Mouse (Mus musculus) kidney, embryonic 16.5 days (tissue): Measurements from ENCODE around the gene Rhox2b. TPM values are rescaled to one million over a fixed set of nuclear protein-coding genes. Genes with fewer than 3 reads are reported as not detected.
"Not testable (repeated sequence)": the region's sequence is repeated elsewhere in the genome, so short reads cannot be mapped to it uniquely, and the experiment has no call there.

Experiments
- ATAC-seq: fragments of 200-750 bp; cut with Nextera tagmentation; 2 replicates; pipeline ENCODE4 v1.8.0; 2017; ENCODE audit warnings: moderate TSS enrichment; ENCODE audit not compliant: low FRiP score, low TSS enrichment
- H3K27ac ChIP-seq: fragments of 300-500 bp; sonication (generic); 2 replicates; pipeline ENCODE4 v1.5.1; 2014; ENCODE audit warnings: low read length
- H3K27me3 ChIP-seq: fragments of 300-500 bp; sonication (generic); 2 replicates; pipeline ENCODE4 v1.6.1; 2014; ENCODE audit warnings: low read length, control low read depth, mixed read lengths; ENCODE audit not compliant: insufficient read depth
- H3K36me3 ChIP-seq: fragments of 300-500 bp; sonication (generic); 2 replicates; pipeline ENCODE4 v1.6.1; 2014; ENCODE audit warnings: low read length, control low read depth, mixed read lengths; ENCODE audit not compliant: insufficient read depth
- H3K4me1 ChIP-seq: fragments of 300-500 bp; sonication (generic); 2 replicates; pipeline ENCODE4 v1.6.1; 2014; ENCODE audit warnings: low read length, control low read depth, mixed read lengths; ENCODE audit not compliant: insufficient read depth
- H3K4me2 ChIP-seq: fragments of 300-500 bp; sonication (generic); replicated peaks from 2 replicates; pipeline ENCODE4 v1.6.1; 2014; ENCODE audit warnings: low read depth, low read length
- H3K4me3 ChIP-seq: fragments of 300-500 bp; sonication (generic); 2 replicates; pipeline ENCODE4 v1.5.1; 2014; ENCODE audit warnings: mild to moderate bottlenecking, low read length
- H3K9ac ChIP-seq: fragments of 300-500 bp; sonication (generic); replicated peaks from 2 replicates; pipeline ENCODE4 v1.6.1; 2014; ENCODE audit warnings: low read length
- H3K9me3 ChIP-seq: fragments of 300-500 bp; sonication (generic); 2 replicates; pipeline ENCODE4 v1.6.1; 2016; ENCODE audit warnings: low read length, control low read depth
- WGBS: fragments of 180-500 bp; shearing (Covaris S2); extraction: QIAGEN DNeasy Blood & Tissue Kit; methylation state at CpG from one replicate; pipeline ENCODE4 v1.1.7; 2014; 5-methylcytosine and 5-hydroxymethylcytosine counted together
- polyA plus RNA-seq: library from polyadenylated mRNA; unstranded; fragments of >200 nt; fragmentation: Nextera tagmentation; extraction: Ambion mirVana; gene quantifications from 2 replicates; pipeline ENCODE4 v1.2.1, GENCODE M21; 2015

Rhox2b gene
- polyA plus RNA-seq: not detected in 2 replicates

DNA sequence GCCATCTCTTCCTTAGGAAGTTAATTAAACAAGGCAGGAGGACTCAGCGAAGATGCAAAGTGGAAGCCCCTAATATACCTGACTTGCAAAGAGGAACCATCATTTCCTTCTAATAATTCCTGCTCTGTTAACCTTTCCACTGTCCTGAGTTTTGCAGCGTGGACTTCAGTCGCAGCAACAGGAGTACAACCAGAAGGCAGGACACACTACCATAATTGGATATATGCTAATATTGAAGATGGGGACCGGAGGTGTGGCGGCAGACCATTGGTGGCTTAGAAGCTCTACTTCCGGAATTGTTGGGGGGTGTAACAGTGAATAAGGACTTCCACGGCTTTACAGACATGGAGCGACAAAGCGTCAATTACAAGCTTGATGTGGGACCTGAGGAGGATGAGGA, at the start of gene Rhox2b:
Gene Rhox2b (plus strand): TSS at position 301 of the 400 bp plus-strand sequence.
- H3K27ac ChIP-seq, H3K36me3 ChIP-seq, H3K4me1 ChIP-seq, ATAC-seq, H3K9ac ChIP-seq, H3K4me2 ChIP-seq, H3K4me3 ChIP-seq, H3K9me3 ChIP-seq, H3K27me3 ChIP-seq: not testable (repeated sequence)
- no CpG with 5 or more reads among the region's 9 CpGs for whole genome bisulfite sequencing

DNA sequence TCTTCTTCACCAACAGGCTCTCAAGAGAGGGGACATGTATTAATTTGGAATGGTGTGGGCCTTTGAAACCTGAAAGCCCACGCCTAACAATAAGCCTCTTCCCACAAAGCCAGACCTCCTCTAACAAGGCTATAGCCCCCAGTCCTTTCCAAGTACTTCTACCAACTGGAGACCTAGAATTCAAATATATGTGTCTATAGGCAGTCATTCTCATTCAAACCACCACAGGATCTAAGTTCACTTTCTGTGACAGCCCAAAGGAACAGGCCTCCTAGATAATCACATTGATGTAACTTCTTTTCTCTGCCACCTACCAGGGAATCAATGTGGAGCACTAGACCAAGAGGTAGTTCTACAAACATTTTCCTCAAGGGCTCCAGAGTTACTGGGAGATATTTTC, 32.1 kb upstream of the Rhox2b start, which contains the start of gene Rhox3a2:
Gene Rhox3a2 (plus strand): TSS at position 301 of the 400 bp plus-strand sequence.
- not testable (repeated sequence) for H3K36me3 ChIP-seq, H3K4me2 ChIP-seq, ATAC-seq, H3K27ac ChIP-seq, H3K9ac ChIP-seq, H3K4me1 ChIP-seq, H3K27me3 ChIP-seq, H3K9me3 ChIP-seq, H3K4me3 ChIP-seq
- WGBS: no CpG with 5 or more reads among the region's 1 CpGs

- not testable (repeated sequence) for H3K27me3 ChIP-seq, H3K9ac ChIP-seq, H3K4me1 ChIP-seq, H3K4me3 ChIP-seq, ATAC-seq, H3K27ac ChIP-seq, H3K36me3 ChIP-seq, H3K4me2 ChIP-seq, H3K9me3 ChIP-seq
- 95% methylated on average over 8 of the region's 16 CpGs for WGBS
Measured at GRCm38 (mm10) chrX:37390548-37390947, 21.3 kb upstream of the Rhox2b start, which contains the start of gene Rhox4a2. Gene Rhox4a2, plus strand, starts transcription at chrX:37390848.

DNA sequence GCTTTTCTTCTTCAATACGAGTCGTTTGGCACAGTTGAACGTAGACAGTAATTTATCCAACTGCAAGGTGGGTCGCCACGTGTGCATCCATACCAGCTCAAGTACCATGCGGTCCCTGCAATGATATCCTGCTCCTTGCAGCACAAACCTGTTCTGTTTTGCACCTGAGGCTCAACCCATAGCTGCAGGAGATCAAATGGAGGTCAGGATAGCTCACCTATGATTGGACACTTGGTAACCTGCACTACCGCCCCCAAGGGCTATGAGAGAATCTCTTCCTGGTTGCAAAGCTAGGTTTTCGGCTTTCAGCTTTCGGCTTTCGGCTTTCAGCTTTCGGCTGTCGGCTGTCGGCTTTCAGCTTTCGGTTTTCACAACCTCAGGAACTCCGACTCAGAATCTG, 20.3 kb downstream of the Rhox2b start, which contains the start of gene Rhox4b:
Gene Rhox4b (plus strand): TSS at position 301 of the 400 bp plus-strand sequence.
- not testable (repeated sequence) for H3K4me1 ChIP-seq, H3K27ac ChIP-seq, H3K27me3 ChIP-seq, H3K36me3 ChIP-seq, H3K9ac ChIP-seq, H3K4me3 ChIP-seq, ATAC-seq, H3K4me2 ChIP-seq, H3K9me3 ChIP-seq
- WGBS: 87% methylated on average over 14 of the region's 15 CpGs

- WGBS: 98% methylated on average over 7 of the region's 10 CpGs
- not testable (repeated sequence) for ATAC-seq, H3K4me1 ChIP-seq, H3K4me3 ChIP-seq, H3K9ac ChIP-seq, H3K9me3 ChIP-seq, H3K27ac ChIP-seq, H3K36me3 ChIP-seq, H3K27me3 ChIP-seq, H3K4me2 ChIP-seq
Measured at GRCm38 (mm10) chrX:37453380-37453779, 41.5 kb downstream of the Rhox2b start, which contains the start of gene Rhox2c. Gene Rhox2c, plus strand, starts transcription at chrX:37453680.

DNA sequence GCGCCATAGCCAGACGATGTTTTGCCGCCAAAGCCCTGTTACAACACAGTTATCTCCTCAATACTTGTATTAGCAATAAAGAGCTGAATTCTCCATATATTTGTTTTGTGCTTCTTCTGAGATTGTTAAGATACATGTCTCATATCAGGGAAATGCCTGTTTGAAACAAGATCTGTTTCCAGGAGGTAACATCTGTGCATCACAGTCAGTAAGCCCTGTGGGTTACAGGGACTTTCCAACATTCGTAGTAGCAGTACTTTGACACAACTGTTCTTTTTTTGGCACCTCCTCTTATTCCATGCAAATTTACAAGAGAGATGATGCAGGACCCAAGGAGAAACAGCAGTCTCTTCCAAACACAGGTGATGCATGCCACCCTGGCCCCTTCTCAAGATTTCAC, 46.4 kb downstream of the Rhox2b start, which contains the start of gene Rhox3c:
Gene Rhox3c (plus strand): TSS at position 301 of the 400 bp plus-strand sequence.
- H3K4me3 ChIP-seq, H3K9me3 ChIP-seq, H3K4me2 ChIP-seq, ATAC-seq, H3K27ac ChIP-seq, H3K4me1 ChIP-seq, H3K36me3 ChIP-seq, H3K27me3 ChIP-seq, H3K9ac ChIP-seq: not testable (repeated sequence)
- 83% methylated on average over 3 of the region's 4 CpGs for WGBS

Other genes starting within 250 kb of the Rhox2b start
- not detected in 2 replicates for gene Akap14, start 243.2 kb upstream of the Rhox2b start, polyA plus RNA-seq
- 432 and 458 TPM in 2 replicates for gene Ndufa1, start 220.9 kb upstream of the Rhox2b start, polyA plus RNA-seq
- gene Rnf113a1, start 220.8 kb upstream of the Rhox2b start, polyA plus RNA-seq: 7.9 and 9.8 TPM in 2 replicates
- not detected in 2 replicates for gene Gm9, start 201.0 kb upstream of the Rhox2b start, polyA plus RNA-seq
- gene Rhox1, start 189.8 kb upstream of the Rhox2b start, polyA plus RNA-seq: not detected in 2 replicates
- gene Rhox2a, start 167.1 kb upstream of the Rhox2b start, polyA plus RNA-seq: not detected in 2 replicates
- not detected in 2 replicates for gene Rhox3a, start 162.1 kb upstream of the Rhox2b start, polyA plus RNA-seq
- gene Rhox4a, start 146.7 kb upstream of the Rhox2b start, polyA plus RNA-seq: not detected in 2 replicates
- gene Rhox3a2, start 32.0 kb upstream of the Rhox2b start, polyA plus RNA-seq: not detected in 2 replicates
- gene Rhox4a2, start 21.2 kb upstream of the Rhox2b start, polyA plus RNA-seq: not detected in 2 replicates
- gene Rhox4b, start 20.4 kb downstream of the Rhox2b start, polyA plus RNA-seq: not detected in 2 replicates
- not detected in 2 replicates for gene Rhox2c, start 41.6 kb downstream of the Rhox2b start, polyA plus RNA-seq
- gene Rhox3c, start 46.5 kb downstream of the Rhox2b start, polyA plus RNA-seq: not detected in 2 replicates
- gene Rhox4c, start 68.3 kb downstream of the Rhox2b start, polyA plus RNA-seq: not detected in 2 replicates
- gene Rhox2d, start 81.4 kb downstream of the Rhox2b start, polyA plus RNA-seq: not detected in 2 replicates
- gene Rhox4d, start 102.3 kb downstream of the Rhox2b start, polyA plus RNA-seq: not detected in 2 replicates
- gene Rhox2e, start 118.4 kb downstream of the Rhox2b start, polyA plus RNA-seq: not detected in 2 replicates
- not detected in 2 replicates for gene Rhox3e, start 130.0 kb downstream of the Rhox2b start, polyA plus RNA-seq
- not detected in 2 replicates for gene Rhox4e, start 145.3 kb downstream of the Rhox2b start, polyA plus RNA-seq
- gene Rhox2f, start 159.3 kb downstream of the Rhox2b start, polyA plus RNA-seq: not detected in 2 replicates
- gene Rhox3f, start 168.9 kb downstream of the Rhox2b start, polyA plus RNA-seq: not detected in 2 replicates
- gene Rhox4f, start 195.6 kb downstream of the Rhox2b start, polyA plus RNA-seq: not detected in 2 replicates
- gene Rhox3g, start 216.5 kb downstream of the Rhox2b start, polyA plus RNA-seq: not detected in 2 replicates
- gene Rhox2g, start 231.4 kb downstream of the Rhox2b start, polyA plus RNA-seq: not detected in 2 replicates
- not detected in 2 replicates for gene Rhox4g, start 239.3 kb downstream of the Rhox2b start, polyA plus RNA-seq